Mouse (Mus musculus): Measurements from ENCODE around the gene a. TPM values are rescaled to one million over a fixed set of nuclear protein-coding genes. Genes with fewer than 3 reads are reported as not detected.

Gene a
- total and polyA plus RNA-seq, 3 experiments, result 7.8 to 23.8 (median 10.9) TPM

- Histone ChIP-seq H3K27me3 (replicated peaks) (no peaks in the 10 kb centered on the region), H3K4me1 (ENCODE audit: control insufficient read depth in 1 of 2, insufficient read depth in 2 of 2) (0 out of 4 replicates have a peak, but pooled peaks cover 0 to 4% of the 10 kb centered on the region in 2 experiments)
- dilution Hi-C loops (cut with MboI; ENCODE audit: extremely low pct_ligation_motif_present, extremely low pct_unique_long_range_greater_than_20kb, low sequenced_read_pairs), result no loop called here
These were observed 239.6 kb downstream of the a start for GRCm38 (mm10) chr2:155030831-155031230.

GRCm38 (mm10) chr2:155032938-155033710 lies 241.9 kb downstream of the a start:
- H3K4me2 ChIP-seq (ENCODE audit: insufficient read depth, low read depth, poor library complexity, severe bottlenecking), result no peak overlapping the region
- dilution Hi-C loops (cut with MboI; ENCODE audit: extremely low pct_ligation_motif_present, extremely low pct_unique_long_range_greater_than_20kb, low sequenced_read_pairs) (no loop called here), in situ Hi-C loops (cut with MboI; ENCODE audit: low pct_ligation_motif_present, low pct_unique_long_range_greater_than_20kb, low sequenced_read_pairs) (no loop called here)
- TF ChIP-seq TBP (conservative IDR thresholded peaks at IDR 0.05; ENCODE audit: low read depth, low read length) (no peak), MEF2A (IDR thresholded peaks at IDR 0.05; ENCODE audit: borderline replicate concordance, low read depth, low read length) (no peak), NRF1 (IDR thresholded peaks at IDR 0.05; ENCODE audit: low read depth, low read length) (no peak), ZC3H11A (IDR thresholded peaks at IDR 0.05; ENCODE audit: low read depth, low read length) (no peak), CHD2 (IDR thresholded peaks at IDR 0.05; ENCODE audit: low read length) (no peak)
- DNase-seq (ENCODE audit: extremely low read depth), result no peak
- H3K9ac ChIP-seq (ENCODE audit: insufficient read depth, low read depth), result no peak overlapping the region
- H3K79me2 ChIP-seq (replicated peaks; ENCODE audit: control insufficient read depth, extremely low read depth, insufficient read depth, poor library complexity, severe bottlenecking), result no peaks in the 10 kb centered on the region
- no peak overlapping the region for H3K27ac ChIP-seq (ENCODE audit: insufficient read depth, low read depth)
- no peaks in the 10 kb centered on the region for H3K9me3 ChIP-seq (replicated peaks; ENCODE audit: low read length)
- no peaks in the 10 kb centered on the region for H3K27me3 ChIP-seq (replicated peaks)
- H3K4me3 ChIP-seq (replicated peaks in 1 of 3; ENCODE audit: low read depth in 2 of 3, low read length in 2 of 3, poor library complexity in 1 of 3), result no peak overlapping the region
- H3K4me1 ChIP-seq (ENCODE audit: control insufficient read depth in 1 of 2, insufficient read depth in 2 of 2), result peaks cover 0 to 10% of the 10 kb centered on the region in 2 experiments; a peak in 2 of 4 replicates
- no peaks in the 10 kb centered on the region for H3K36me3 ChIP-seq (replicated peaks in 1 of 2; ENCODE audit: control insufficient read depth in 1 of 2, insufficient read depth in 1 of 2, low read length in 1 of 2)

More at GRCm38 (mm10) chr2:155030831-155031230, 239.6 kb downstream of the a start:
- Histone ChIP-seq H3K27ac (ENCODE audit: insufficient read depth, low read depth) (no peak overlapping the region), H3K4me2 (ENCODE audit: insufficient read depth, low read depth, poor library complexity, severe bottlenecking) (no peak overlapping the region), H3K36me3 (replicated peaks in 1 of 2; ENCODE audit: control insufficient read depth in 1 of 2, insufficient read depth in 1 of 2, low read length in 1 of 2) (no peaks in the 10 kb centered on the region), H3K9me3 (replicated peaks; ENCODE audit: low read length) (no peaks in the 10 kb centered on the region), H3K4me3 (replicated peaks in 1 of 3; ENCODE audit: low read depth in 2 of 3, low read length in 2 of 3, poor library complexity in 1 of 3) (no peak overlapping the region), H3K9ac (ENCODE audit: insufficient read depth, low read depth) (no peak overlapping the region), H3K79me2 (replicated peaks; ENCODE audit: control insufficient read depth, extremely low read depth, insufficient read depth, poor library complexity, severe bottlenecking) (no peaks in the 10 kb centered on the region)
- TF ChIP-seq ZC3H11A (IDR thresholded peaks at IDR 0.05; ENCODE audit: low read depth, low read length) (no peak), KAT2A (IDR thresholded peaks at IDR 0.05; ENCODE audit: insufficient replicate concordance, low read length) (no peak), TBP (conservative IDR thresholded peaks at IDR 0.05; ENCODE audit: low read depth, low read length) (no peak), POLR2A (IDR thresholded peaks at IDR 0.05; ENCODE audit: low read depth, low read length) (no peak), RAD21 (IDR thresholded peaks at IDR 0.05; ENCODE audit: low read depth, low read length) (no peak), ETS1 (conservative IDR thresholded peaks at IDR 0.05; ENCODE audit: low read depth, low read length) (no peak), GABPA (IDR thresholded peaks at IDR 0.05; ENCODE audit: insufficient replicate concordance, low read depth, low read length) (no peak), ZKSCAN1 (IDR thresholded peaks at IDR 0.05; ENCODE audit: borderline replicate concordance, low read depth, low read length) (no peak), NELFE (IDR thresholded peaks at IDR 0.05; ENCODE audit: low read depth, low read length) (no peak), HCFC1 (IDR thresholded peaks at IDR 0.05; ENCODE audit: low read depth, low read length) (no peak), ELF1 (IDR thresholded peaks at IDR 0.05; ENCODE audit: low read depth, low read length) (no peak), JUND (conservative IDR thresholded peaks at IDR 0.05; ENCODE audit: low read depth, low read length) (no peak), BHLHE40 (IDR thresholded peaks at IDR 0.05; ENCODE audit: low read depth, low read length) (no peak), CHD1 (IDR thresholded peaks at IDR 0.05; ENCODE audit: low read depth, low read length) (no peak), UBTF (IDR thresholded peaks at IDR 0.05; ENCODE audit: low read depth, low read length) (no peak), JUN (IDR thresholded peaks at IDR 0.05; ENCODE audit: insufficient read depth, low read depth, low read length) (no peak), USF1 (IDR thresholded peaks at IDR 0.05; ENCODE audit: low read depth, low read length) (no peak), MAX (IDR thresholded peaks at IDR 0.05; ENCODE audit: low read length) (no peak), ZMIZ1 (IDR thresholded peaks at IDR 0.05; ENCODE audit: low read depth, low read length) (no peak)
- in situ Hi-C loops (cut with MboI; ENCODE audit: low pct_ligation_motif_present, low pct_unique_long_range_greater_than_20kb, low sequenced_read_pairs), result no loop called here
- no peak for DNase-seq (ENCODE audit: extremely low read depth)

Data from CH12.LX (cell line).